Mouse (Mus musculus): ENCODE measurements around the gene Gm10273. TPM values are rescaled to one million over a fixed set of nuclear protein-coding genes. Genes with fewer than 3 reads are reported as not detected.
A peak's percentile ranks its signal among the peaks of the same experiment; 100 is the strongest.

The Gm10273 gene
- polyA plus RNA-seq, 1 experiment from 2014 or later = 3.4 TPM

GRCm38 (mm10) chr10:59386951-59387350, 8.5 kb upstream of the Gm10273 start:
- peaks cover 5% of the 10 kb centered on the region; the same call in 1 of the 2 replicates for H3K9me3 ChIP-seq (ENCODE audit: control insufficient read depth)
- no peak for ATAC-seq
- H3K4me1 ChIP-seq (replicated peaks; ENCODE audit: control insufficient read depth, insufficient read depth, low read length) = no peaks in the 10 kb centered on the region
- no peak overlapping the region for H3K4me2 ChIP-seq (replicated peaks; ENCODE audit: low read depth)
- H3K9ac ChIP-seq (ENCODE audit: low read depth, low read length) = no peak overlapping the region
- no peak for TF ChIP-seq CTCF (IDR thresholded peaks at IDR 0.05; ENCODE audit: low read depth)
- H3K36me3 ChIP-seq (ENCODE audit: control insufficient read depth, insufficient read depth) = no peaks in the 10 kb centered on the region
- WGBS = 85% methylated on average over 7 of the region's 8 CpGs
- no peak overlapping the region for H3K27ac ChIP-seq (ENCODE audit: low read depth, low read length)
- H3K27me3 ChIP-seq (replicated peaks; ENCODE audit: control insufficient read depth, insufficient read depth, low read length) = no peaks in the 10 kb centered on the region
- H3K4me3 ChIP-seq (ENCODE audit: low read depth, low read length) = no peak overlapping the region

- H3K4me1 ChIP-seq (replicated peaks; ENCODE audit: control insufficient read depth, insufficient read depth, low read length) = no peaks in the 10 kb centered on the region
Measured at GRCm38 (mm10) chr10:59389652-59390051, 5.8 kb upstream of the Gm10273 start.

GRCm38 (mm10) chr10:59391907-59392306, 3.5 kb upstream of the Gm10273 start:
- Histone ChIP-seq H3K36me3 (ENCODE audit: control insufficient read depth, insufficient read depth) (no peaks in the 10 kb centered on the region), H3K4me1 (replicated peaks; ENCODE audit: control insufficient read depth, insufficient read depth, low read length) (no peaks in the 10 kb centered on the region), H3K27ac (ENCODE audit: low read depth, low read length) (no peak overlapping the region), H3K9ac (ENCODE audit: low read depth, low read length) (no peak overlapping the region), H3K9me3 (ENCODE audit: control insufficient read depth) (peaks cover 5% of the 10 kb centered on the region; the same call in 1 of the 2 replicates), H3K4me2 (replicated peaks; ENCODE audit: low read depth) (no peak overlapping the region), H3K4me3 (ENCODE audit: low read depth, low read length) (no peak overlapping the region), H3K27me3 (replicated peaks; ENCODE audit: control insufficient read depth, insufficient read depth, low read length) (no peaks in the 10 kb centered on the region)
- no peak for ATAC-seq
- 20% methylated on average over 4 of the region's 4 CpGs for WGBS
- TF ChIP-seq CTCF (IDR thresholded peaks at IDR 0.05; ENCODE audit: low read depth) = no peak

More at GRCm38 (mm10) chr10:59389652-59390051, 5.8 kb upstream of the Gm10273 start:
- no peak for TF ChIP-seq CTCF (IDR thresholded peaks at IDR 0.05; ENCODE audit: low read depth)
- ATAC-seq = no peak
- H3K36me3 ChIP-seq (ENCODE audit: control insufficient read depth, insufficient read depth) = no peaks in the 10 kb centered on the region
- H3K27me3 ChIP-seq (replicated peaks; ENCODE audit: control insufficient read depth, insufficient read depth, low read length) = no peaks in the 10 kb centered on the region
- 97% methylated on average over 3 of the region's 3 CpGs for WGBS
- no peak overlapping the region for H3K27ac ChIP-seq (ENCODE audit: low read depth, low read length)
- H3K9me3 ChIP-seq (ENCODE audit: control insufficient read depth) = peaks cover 5% of the 10 kb centered on the region; the same call in 1 of the 2 replicates
- no peak overlapping the region for H3K9ac ChIP-seq (ENCODE audit: low read depth, low read length)
- H3K4me2 ChIP-seq (replicated peaks; ENCODE audit: low read depth) = no peak overlapping the region
- H3K4me3 ChIP-seq (ENCODE audit: low read depth, low read length) = no peak overlapping the region

GRCm38 (mm10) chr10:59402899-59403792, 7.7 kb downstream of the Gm10273 start, which contains the start of gene Pla2g12b:
Gene Pla2g12b, plus strand, starts transcription at chr10:59403660.
- Histone ChIP-seq H3K4me2 (replicated peaks; ENCODE audit: low read depth) (peak within 1 kb of the TSS; percentile 64), H3K27me3 (replicated peaks; ENCODE audit: control insufficient read depth, insufficient read depth, low read length) (no peaks in the 10 kb centered on the region), H3K9ac (ENCODE audit: low read depth, low read length) (peak within 1 kb of the TSS; percentile 64), H3K9me3 (ENCODE audit: control insufficient read depth) (no peaks in the 10 kb centered on the region), H3K27ac (ENCODE audit: low read depth, low read length) (peak within 1 kb of the TSS; percentile 90), H3K4me1 (replicated peaks; ENCODE audit: control insufficient read depth, insufficient read depth, low read length) (no peaks in the 10 kb centered on the region), H3K4me3 (ENCODE audit: low read depth, low read length) (peak within 1 kb of the TSS; percentile 43), H3K36me3 (ENCODE audit: control insufficient read depth, insufficient read depth) (no peaks in the 10 kb centered on the region)
- 29% methylated on average over 21 of the region's 21 CpGs for WGBS
- peak; percentile 93 for ATAC-seq
- no peak for TF ChIP-seq CTCF (IDR thresholded peaks at IDR 0.05; ENCODE audit: low read depth)

GRCm38 (mm10) chr10:59403793-59404149, 8.3 kb downstream of the Gm10273 start:
- peak overlapping the region; percentile 64 for H3K9ac ChIP-seq (ENCODE audit: low read depth, low read length)
- H3K36me3 ChIP-seq (ENCODE audit: control insufficient read depth, insufficient read depth) = no peaks in the 10 kb centered on the region
- peak overlapping the region; percentile 43 for H3K4me3 ChIP-seq (ENCODE audit: low read depth, low read length)
- peak overlapping the region; percentile 90 for H3K27ac ChIP-seq (ENCODE audit: low read depth, low read length)
- no peaks in the 10 kb centered on the region for H3K9me3 ChIP-seq (ENCODE audit: control insufficient read depth)
- ATAC-seq = peak; percentile 52
- 42% methylated on average over 10 of the region's 10 CpGs for WGBS
- peak overlapping the region; percentile 64 for H3K4me2 ChIP-seq (replicated peaks; ENCODE audit: low read depth)
- H3K27me3 ChIP-seq (replicated peaks; ENCODE audit: control insufficient read depth, insufficient read depth, low read length) = no peaks in the 10 kb centered on the region
- no peaks in the 10 kb centered on the region for H3K4me1 ChIP-seq (replicated peaks; ENCODE audit: control insufficient read depth, insufficient read depth, low read length)
- no peak for TF ChIP-seq CTCF (IDR thresholded peaks at IDR 0.05; ENCODE audit: low read depth)

- TF ChIP-seq CTCF (IDR thresholded peaks at IDR 0.05; ENCODE audit: low read depth) = no peak
- Histone ChIP-seq H3K9me3 (ENCODE audit: control insufficient read depth) (no peaks in the 10 kb centered on the region), H3K27ac (ENCODE audit: low read depth, low read length) (no peak overlapping the region), H3K4me2 (replicated peaks; ENCODE audit: low read depth) (no peak overlapping the region), H3K9ac (ENCODE audit: low read depth, low read length) (no peak overlapping the region), H3K4me1 (replicated peaks; ENCODE audit: control insufficient read depth, insufficient read depth, low read length) (no peaks in the 10 kb centered on the region), H3K36me3 (ENCODE audit: control insufficient read depth, insufficient read depth) (no peaks in the 10 kb centered on the region), H3K4me3 (ENCODE audit: low read depth, low read length) (no peak overlapping the region), H3K27me3 (replicated peaks; ENCODE audit: control insufficient read depth, insufficient read depth, low read length) (no peaks in the 10 kb centered on the region)
- ATAC-seq = no peak
- 51% methylated on average over 6 of the region's 6 CpGs for WGBS
Measured at GRCm38 (mm10) chr10:59408499-59408898, 13.1 kb downstream of the Gm10273 start.
